Mouse (Mus musculus) CH12.LX (cell line): ENCODE measurements around the gene Eif4g3. TPM values are rescaled to one million over a fixed set of nuclear protein-coding genes. Genes with fewer than 3 reads are reported as not detected.

Experiments
- DNase-seq: peaks from one replicate; pipeline ENCODE4 v3.0.0-alpha.2; 2013; ENCODE audit errors: extremely low read depth
- H3K27ac ChIP-seq: 2 replicates; pipeline ENCODE4 v1.5.1; 2012; ENCODE audit warnings: low read depth, mild to moderate bottlenecking, control low read depth, moderate library complexity; ENCODE audit not compliant: insufficient read depth
- H3K27me3 ChIP-seq: replicated peaks from 2 replicates; pipeline ENCODE3; 2012; ENCODE audit warnings: inconsistent platforms
- H3K36me3 ChIP-seq, 2 experiments: replicated peaks in 1 of 2; 2 replicates each; pipeline versions ENCODE3 to v1.6.1; 2012; ENCODE audit warnings: inconsistent platforms in 1 of 2, low read length in 1 of 2, mild to moderate bottlenecking in 1 of 2, mixed read lengths in 1 of 2, moderate library complexity in 1 of 2; ENCODE audit not compliant: control insufficient read depth in 1 of 2, insufficient read depth in 1 of 2
- H3K4me1 ChIP-seq, 2 experiments: 2 replicates each; pipeline ENCODE4 v1.6.1; 2012; ENCODE audit warnings: inconsistent platforms in 1 of 2, moderate library complexity in 1 of 2; ENCODE audit not compliant: insufficient read depth in 2 of 2, control insufficient read depth in 1 of 2
- H3K4me2 ChIP-seq: 2 replicates; pipeline ENCODE4 v1.6.1; 2012; ENCODE audit warnings: low read depth, mild to moderate bottlenecking, control low read depth; ENCODE audit not compliant: poor library complexity, insufficient read depth, severe bottlenecking
- H3K4me3 ChIP-seq, 3 experiments: fragments of 150-350 bp in 1 of 3; sonication (generic) in 1 of 3; replicated peaks in 1 of 3; 2 replicates each; pipeline versions ENCODE3 to v1.5.1; 2011 to 2012; ENCODE audit warnings: low read depth in 2 of 3, low read length in 2 of 3, mild to moderate bottlenecking in 2 of 3, moderate library complexity in 2 of 3, control low read depth in 1 of 3, improper control_type of control experiment in 1 of 3, inconsistent platforms in 1 of 3, mixed read lengths in 1 of 3; ENCODE audit not compliant: poor library complexity in 1 of 3
- H3K79me2 ChIP-seq: replicated peaks from 2 replicates; pipeline ENCODE4 v1.6.1; 2012; ENCODE audit warnings: mild to moderate bottlenecking, moderate library complexity; ENCODE audit not compliant: control insufficient read depth, poor library complexity, insufficient read depth, severe bottlenecking; ENCODE audit errors: extremely low read depth
- H3K9ac ChIP-seq: 2 replicates; pipeline ENCODE4 v1.6.1; 2012; ENCODE audit warnings: low read depth, mild to moderate bottlenecking, control low read depth, moderate library complexity; ENCODE audit not compliant: insufficient read depth
- H3K9me3 ChIP-seq: replicated peaks from 2 replicates; pipeline ENCODE3; 2012; ENCODE audit warnings: low read length, inconsistent platforms, mixed read lengths
- BHLHE40 ChIP-seq: IDR thresholded peaks from 2 replicates; pipeline ENCODE4 v1.6.1; 2011; ENCODE audit warnings: mild to moderate bottlenecking, low read depth, low read length, improper control_type of control experiment
- CHD1 ChIP-seq: IDR thresholded peaks from 2 replicates; pipeline ENCODE4 v1.6.1; 2012; ENCODE audit warnings: low read depth, low read length, improper control_type of control experiment, inconsistent platforms
- CTCF ChIP-seq, 2 experiments: IDR thresholded peaks in 1 of 2; conservative IDR thresholded peaks in 1 of 2; 2 replicates each; pipeline ENCODE4 v1.5.1; 2011 to 2012; ENCODE audit warnings: low read depth in 2 of 2, low read length in 2 of 2, improper control_type of control experiment in 1 of 2, inconsistent platforms in 1 of 2, mild to moderate bottlenecking in 1 of 2, moderate library complexity in 1 of 2
- ETS1 ChIP-seq: conservative IDR thresholded peaks from 2 replicates; pipeline ENCODE4 v1.6.1; 2012; ENCODE audit warnings: low read depth, mild to moderate bottlenecking, inconsistent platforms, low read length, improper control_type of control experiment, moderate library complexity
- GABPA ChIP-seq: IDR thresholded peaks from 2 replicates; pipeline ENCODE4 v1.6.1; 2012; ENCODE audit warnings: low read depth, low read length, improper control_type of control experiment, inconsistent platforms; ENCODE audit not compliant: insufficient replicate concordance
- HCFC1 ChIP-seq: IDR thresholded peaks from 2 replicates; pipeline ENCODE4 v1.6.1; 2012; ENCODE audit warnings: low read depth, mild to moderate bottlenecking, inconsistent platforms, low read length, improper control_type of control experiment
- JUND ChIP-seq: conservative IDR thresholded peaks from 2 replicates; pipeline ENCODE4 v1.6.1; 2011; ENCODE audit warnings: low read depth, low read length, improper control_type of control experiment
- MAZ ChIP-seq: IDR thresholded peaks from 2 replicates; pipeline ENCODE4 v1.6.1; 2012; ENCODE audit warnings: low read depth, mild to moderate bottlenecking, inconsistent platforms, low read length, improper control_type of control experiment, moderate library complexity
- MEF2A ChIP-seq: IDR thresholded peaks from 2 replicates; pipeline ENCODE4 v1.6.1; 2014; ENCODE audit warnings: low read depth, mild to moderate bottlenecking, inconsistent platforms, low read length, improper control_type of control experiment, borderline replicate concordance
- POLR2A ChIP-seq: IDR thresholded peaks from 2 replicates; pipeline ENCODE4 v1.6.1; 2011; ENCODE audit warnings: low read depth, mild to moderate bottlenecking, improper control_type of control experiment, low read length
- USF1 ChIP-seq: IDR thresholded peaks from 2 replicates; pipeline ENCODE4 v1.6.1; 2014; ENCODE audit warnings: low read depth, mild to moderate bottlenecking, inconsistent platforms, low read length, improper control_type of control experiment
- dilution Hi-C: fragments of 300-500 bp; cut with MboI; formaldehyde crosslinking; loops from 2 replicates; pipeline ENCODE4 v1.14.3; 2020; ENCODE audit warnings: low sequenced_read_pairs; ENCODE audit not compliant: extremely low pct_unique_long_range_greater_than_20kb, extremely low pct_ligation_motif_present
- in situ Hi-C: fragments of 300-500 bp; cut with MboI; formaldehyde crosslinking; loops from 3 replicates; pipeline ENCODE4 v1.14.3; 2019; ENCODE audit warnings: low sequenced_read_pairs, low pct_ligation_motif_present, low pct_unique_long_range_greater_than_20kb, mixed read lengths
- polyA plus RNA-seq: library from polyadenylated mRNA; unstranded; fragments of >175 nt; gene quantifications from 2 replicates; pipeline ENCODE4 v1.2.1, GENCODE M21; 2012; ENCODE audit warnings: low read depth; ENCODE audit not compliant: insufficient read length
- total RNA-seq, 2 experiments: library from RNA; depleted of rRNA; stranded (reverse); fragments of 300-350 nt in 1 of 2; fragments of >200 nt in 1 of 2; gene quantifications; 2 replicates each; pipeline ENCODE4 v1.2.3; 2012 to 2014

Gene Eif4g3
- total and polyA plus RNA-seq, 3 experiments, result 10.8 to 47.2 (median 24.0) TPM

DNA sequence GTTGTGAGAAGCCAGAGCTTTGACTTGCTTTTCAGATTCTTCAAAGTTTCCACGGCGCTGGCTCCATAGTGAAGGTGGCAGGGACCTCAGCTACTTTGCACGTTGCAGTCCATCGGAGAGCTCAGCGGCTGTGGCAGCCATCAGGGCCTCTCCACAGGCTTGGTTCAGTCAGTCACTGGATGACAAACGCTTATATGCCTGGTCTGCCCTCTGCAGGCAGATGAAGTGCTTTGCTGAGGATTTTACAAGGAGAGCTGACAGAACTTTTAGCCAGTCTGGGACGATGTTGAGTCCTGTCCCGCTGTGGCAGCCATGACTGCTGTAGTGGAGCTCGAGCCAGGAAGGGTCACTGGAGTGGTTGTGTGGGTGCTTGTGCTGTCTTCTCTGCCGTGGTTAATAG, 126.9 kb downstream of the Eif4g3 start:
- TF ChIP-seq CTCF (conservative IDR thresholded peaks at IDR 0.05 in 1 of 2, IDR thresholded peaks at IDR 0.05 in 1 of 2; ENCODE audit: low read depth in 2 of 2, low read length in 2 of 2), result peak in 1 of 2 experiments; percentile 28; a peak in 1 of 4 replicates
- TF ChIP-seq BHLHE40, result no peak
- no peak for TF ChIP-seq ETS1
- no peak for TF ChIP-seq GABPA
- Histone ChIP-seq H3K4me1 (no peaks in the 10 kb centered on the region), H3K36me3 (peaks cover 27 to 85% of the 10 kb centered on the region in 2 experiments), H3K4me2 (no peak overlapping the region), H3K27me3 (no peaks in the 10 kb centered on the region), H3K27ac (no peak overlapping the region), H3K4me3 (no peak overlapping the region), H3K9me3 (no peaks in the 10 kb centered on the region), H3K79me2 (no peaks in the 10 kb centered on the region), H3K9ac (no peak overlapping the region)
- in situ Hi-C loops, result no loop called here
- DNase-seq, result peak; percentile 5
- dilution Hi-C loops, result no loop called here

DNA sequence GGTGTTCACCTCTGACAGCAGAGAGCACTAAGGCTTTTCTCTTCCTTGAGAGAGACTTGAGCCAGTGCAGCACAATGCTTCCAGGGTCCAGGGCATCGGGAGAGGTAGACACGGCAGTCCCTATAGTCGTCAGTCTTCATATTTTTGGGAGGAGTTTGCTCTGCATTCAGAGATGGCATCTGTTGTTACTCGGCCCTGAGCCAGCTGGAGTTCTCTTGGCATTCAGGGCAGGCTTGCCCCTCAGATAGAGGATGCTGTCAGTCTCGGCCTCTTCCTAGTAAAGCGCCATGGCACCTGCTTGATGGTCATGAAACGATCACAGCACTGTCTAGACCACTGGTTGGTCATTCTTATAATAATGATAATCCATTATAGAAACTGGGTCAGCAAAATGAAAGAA, 131.2 kb downstream of the Eif4g3 start:
- in situ Hi-C loops (no loop called here), dilution Hi-C loops (no loop called here)
- Histone ChIP-seq H3K4me2 (no peak overlapping the region), H3K9ac (no peak overlapping the region)
- TF ChIP-seq HCFC1 (no peak), MEF2A (no peak), JUND (no peak), CHD1 (no peak), POLR2A (no peak), USF1 (no peak), CTCF (conservative IDR thresholded peaks at IDR 0.05 in 1 of 2, IDR thresholded peaks at IDR 0.05 in 1 of 2; ENCODE audit: low read depth in 2 of 2, low read length in 2 of 2) (no peak)
- TF ChIP-seq, all 38 proteins: peak for 0
- Histone ChIP-seq H3K9me3 (no peaks in the 10 kb centered on the region), H3K36me3 (peaks cover 32 to 85% of the 10 kb centered on the region in 2 experiments), H3K27ac (no peak overlapping the region), H3K4me1 (no peaks in the 10 kb centered on the region), H3K4me3 (no peak overlapping the region), H3K27me3 (no peaks in the 10 kb centered on the region), H3K79me2 (no peaks in the 10 kb centered on the region)
- no peak for DNase-seq

DNA sequence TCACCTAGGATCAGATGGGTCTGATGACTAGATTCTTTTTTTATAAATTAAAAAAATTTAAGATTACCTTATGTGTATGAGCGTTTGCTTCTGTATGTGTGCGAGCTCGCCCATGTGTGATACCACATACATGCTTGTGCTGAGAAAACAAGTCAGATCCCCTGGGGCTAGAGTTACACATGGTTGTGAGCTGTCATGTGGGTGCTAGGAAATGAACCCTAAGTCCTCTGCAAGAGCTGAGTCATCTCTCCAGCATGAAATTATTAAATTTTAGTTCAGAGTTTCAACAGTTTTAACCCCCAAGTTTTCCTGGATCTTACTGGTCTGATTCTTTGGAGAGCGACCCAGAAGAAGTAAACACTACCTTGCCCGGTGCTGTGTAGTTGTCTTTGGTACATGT, 134.5 kb downstream of the Eif4g3 start:
- no peak overlapping the region for H3K27ac ChIP-seq
- in situ Hi-C loops, result no loop called here
- no peaks in the 10 kb centered on the region for H3K27me3 ChIP-seq
- TF ChIP-seq MAZ (no peak), BHLHE40 (no peak)
- TF ChIP-seq, all 38 proteins: peak for 0
- Histone ChIP-seq H3K79me2 (no peaks in the 10 kb centered on the region; the same call in 1 of the 2 replicates), H3K4me1 (peaks cover 0 to 12% of the 10 kb centered on the region in 2 experiments; a peak in 2 of 4 replicates), H3K9ac (no peak overlapping the region), H3K4me3 (no peak overlapping the region), H3K36me3 (peaks cover 33 to 84% of the 10 kb centered on the region in 2 experiments), H3K4me2 (no peak overlapping the region), H3K9me3 (no peaks in the 10 kb centered on the region)
- dilution Hi-C loops, result no loop called here
- no peak for DNase-seq
